Mouse (Mus musculus) urinary bladder, postnatal 25 days (tissue): ENCODE results near the gene Usp38.
A peak's percentile ranks its signal among the peaks of the same experiment; 100 is the strongest.
"Not testable (repeated sequence)": the region's sequence is repeated elsewhere in the genome, so short reads cannot be mapped to it uniquely, and the experiment has no call there.

Source experiments
- DNase-seq: peaks from one replicate; pipeline ENCODE4 v3.0.0; 2022; ENCODE audit warnings: low spot score

The Usp38 gene

DNA sequence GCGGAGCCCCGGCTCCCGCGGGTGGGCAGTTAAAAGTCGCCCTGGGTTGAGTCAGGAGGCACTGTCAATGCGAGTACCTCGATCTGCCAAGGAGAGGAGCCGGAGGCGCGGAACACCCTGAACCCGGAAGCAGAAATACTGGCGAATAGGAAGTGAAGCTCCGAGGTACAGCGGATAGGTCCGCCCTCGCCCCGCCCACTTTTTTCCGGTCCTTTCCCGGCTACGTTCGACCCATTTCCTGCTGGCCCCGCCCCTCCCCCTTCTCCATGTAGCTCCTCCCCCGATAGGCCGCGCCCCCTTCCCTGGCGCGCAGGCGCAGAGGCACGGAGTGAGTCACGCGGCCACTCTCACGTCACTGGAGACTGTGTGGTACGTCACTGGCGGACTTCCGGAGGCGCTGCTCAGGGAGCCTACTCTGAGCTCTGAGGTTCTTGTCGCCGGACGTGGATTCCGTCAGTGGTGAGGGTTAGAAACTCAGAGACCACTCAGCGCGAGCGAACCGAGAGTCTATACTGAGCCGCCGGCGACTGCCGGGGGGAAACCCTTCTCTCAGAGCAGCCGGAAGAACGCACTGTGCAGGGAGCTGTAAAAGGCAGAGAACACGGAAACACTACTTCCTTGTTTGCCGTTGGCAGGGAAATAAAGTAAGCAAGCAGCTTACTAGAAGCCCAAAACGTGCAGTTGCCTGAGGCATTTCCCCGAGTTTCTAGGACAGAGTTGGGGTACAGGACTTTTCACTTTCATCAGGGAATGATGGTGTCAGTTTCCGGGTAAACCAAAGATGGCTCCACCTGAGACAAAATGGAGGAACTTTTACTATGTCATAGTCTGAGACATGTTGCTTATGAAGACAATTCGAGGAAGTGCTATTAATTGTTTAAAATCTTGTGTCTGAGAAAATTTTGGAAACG, at the start of gene Usp38:
TSS of gene Usp38 (minus strand) at position 140 of the 911 bp plus-strand sequence.
- peak; percentile 99 for DNase-seq

DNA sequence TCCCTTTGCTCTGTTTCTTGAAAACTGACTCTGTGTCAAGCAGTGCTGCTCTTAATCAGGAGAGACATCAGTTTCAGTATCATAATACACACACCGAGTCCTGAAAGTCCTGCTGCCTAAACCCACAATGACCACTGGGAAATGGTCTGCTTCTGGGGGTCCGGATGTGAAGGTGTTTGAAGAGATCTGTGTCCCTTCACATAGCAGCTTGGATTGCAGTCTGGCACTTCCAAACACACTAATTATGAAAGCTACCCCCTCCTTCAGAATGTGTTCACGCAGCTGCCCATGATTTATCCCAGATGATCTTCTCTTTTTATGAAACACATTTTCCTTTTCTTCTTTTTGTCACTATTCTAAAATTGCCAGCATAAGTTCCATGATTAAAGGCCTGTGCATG, 47.8 kb upstream of the Usp38 start:
- DNase-seq, result no peak

DNA sequence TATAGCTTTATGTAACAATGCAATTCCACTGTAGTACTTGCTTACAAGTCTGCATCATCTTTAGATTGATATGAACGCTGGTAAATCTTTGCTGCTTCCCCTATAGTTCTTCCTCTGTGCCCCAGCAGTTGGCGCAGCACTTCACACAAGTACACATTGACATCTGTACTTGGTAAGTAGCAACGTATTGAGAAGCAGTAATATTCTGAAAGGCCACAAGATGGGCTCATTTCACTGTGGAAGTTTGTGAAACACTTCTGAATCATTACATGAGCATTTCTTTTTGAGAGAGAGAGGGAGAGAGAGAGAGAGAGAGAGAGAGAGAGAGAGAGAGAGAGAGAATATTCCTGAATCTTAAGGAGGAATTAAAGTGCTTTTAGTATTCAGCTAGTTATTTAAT, 47.2 kb upstream of the Usp38 start:
- no peak for DNase-seq

DNA sequence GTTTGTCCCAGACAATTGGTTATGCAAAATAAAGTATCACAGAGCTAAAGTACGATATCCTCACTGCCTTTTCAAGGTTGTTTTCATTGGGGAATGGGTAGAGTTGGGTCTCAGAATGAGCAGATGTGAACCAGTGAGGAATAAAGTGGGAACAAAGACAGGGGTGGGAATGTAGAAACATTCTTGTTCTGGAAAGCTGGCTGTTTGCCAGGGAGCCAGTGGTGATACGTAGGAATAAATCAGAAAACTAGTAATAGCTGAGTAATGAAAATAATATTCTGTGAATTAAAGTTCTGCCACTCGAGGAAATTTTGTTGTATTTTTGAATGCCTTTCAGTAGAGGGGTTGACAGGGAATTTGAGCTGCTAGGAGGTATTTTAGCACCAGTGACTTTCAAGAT, 29.5 kb upstream of the Usp38 start:
- DNase-seq, result no peak

DNA sequence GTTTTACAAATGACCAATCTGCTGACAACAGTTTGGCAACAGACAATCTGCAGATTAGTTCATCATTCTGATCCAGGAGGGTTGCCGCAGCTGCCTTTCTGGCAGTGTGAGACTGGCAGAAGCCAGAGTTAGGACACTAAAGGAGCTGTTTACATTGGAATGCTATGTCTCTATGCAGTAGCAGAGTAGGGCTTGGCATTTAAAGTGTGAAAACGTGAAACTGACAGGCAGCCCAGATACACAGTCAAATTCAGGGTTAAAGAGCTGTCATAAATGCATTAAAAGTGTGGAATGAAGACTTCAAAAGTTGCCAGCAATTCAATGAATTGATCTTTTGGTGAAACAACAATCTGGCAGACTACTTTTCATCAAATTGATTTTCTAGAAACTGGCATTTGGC, 13.3 kb upstream of the Usp38 start:
- no peak for DNase-seq

DNA sequence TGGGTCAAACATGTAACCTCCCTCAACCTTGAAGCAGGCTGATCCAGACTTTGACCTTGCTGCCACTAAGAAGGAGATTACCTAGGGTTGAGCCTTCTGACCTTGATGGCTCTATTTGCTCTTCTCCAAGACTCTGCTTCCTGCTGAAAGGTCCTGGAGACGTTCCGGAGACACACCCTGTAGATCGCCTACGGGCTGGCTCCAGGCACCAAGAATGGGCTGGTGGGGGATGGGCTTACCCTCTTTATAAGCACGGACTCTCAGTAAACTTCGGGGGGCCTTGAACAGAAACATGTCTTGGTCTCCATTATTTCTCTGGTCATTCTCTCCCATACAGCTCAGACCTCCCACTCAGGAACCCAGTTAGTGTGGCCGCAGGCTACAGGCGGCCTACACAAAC, 2.8 kb upstream of the Usp38 start:
- DNase-seq, result not testable (repeated sequence)

DNA sequence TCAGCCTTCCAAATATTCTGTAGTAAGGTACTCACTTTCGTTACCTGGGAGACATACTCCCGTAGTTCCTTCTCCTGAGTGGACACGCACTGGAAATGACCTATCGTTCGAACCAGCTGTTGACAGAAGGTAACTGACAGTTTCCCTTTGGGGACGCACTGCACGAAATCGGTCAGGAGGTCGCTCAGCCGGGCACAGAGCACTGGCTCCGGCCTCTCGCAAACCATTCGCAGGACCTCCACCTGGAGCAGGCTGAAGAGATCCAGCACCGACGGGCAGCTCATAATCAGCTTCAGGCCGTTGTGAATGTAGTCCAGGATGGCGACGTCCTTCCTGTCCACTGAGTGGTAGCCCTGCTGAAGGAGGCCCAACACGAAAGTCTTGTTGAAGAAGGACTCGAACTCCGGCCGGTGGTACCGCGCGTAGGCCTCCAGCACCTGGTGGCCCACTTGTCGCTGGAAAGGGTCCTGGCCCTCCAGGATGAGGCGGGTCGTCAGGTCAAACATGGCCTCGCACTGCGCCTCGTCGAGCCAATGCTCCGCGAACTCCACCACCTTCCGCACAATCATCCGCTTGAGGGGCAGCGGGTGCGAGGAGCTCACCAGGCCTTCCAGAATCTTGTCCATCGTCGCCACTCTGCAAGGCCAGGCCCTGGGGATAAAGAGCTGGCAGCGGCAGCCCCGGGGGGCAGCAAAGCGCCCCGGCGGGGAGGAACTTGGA, 757 bp downstream of the Usp38 start:
- no peak for DNase-seq

DNA sequence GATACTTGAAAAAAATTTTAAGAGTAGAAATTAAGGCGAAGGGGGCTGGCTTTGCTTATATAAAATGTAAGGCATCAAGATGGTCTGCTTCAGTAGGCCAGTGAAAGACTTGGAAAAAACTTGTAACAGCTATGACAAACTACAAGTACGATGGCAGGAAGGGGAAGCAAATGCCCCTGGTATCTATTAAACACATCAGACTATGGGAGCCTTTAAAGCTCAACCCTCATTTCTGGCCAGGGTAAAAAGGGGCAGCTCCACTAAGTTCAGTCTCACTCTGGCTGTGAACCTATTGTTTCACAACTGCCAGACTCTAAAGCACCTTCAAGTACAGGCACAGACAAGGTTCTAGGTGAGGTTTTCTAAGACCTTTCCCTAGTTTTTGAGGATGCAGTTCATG, 2.0 kb downstream of the Usp38 start:
- DNase-seq, result no peak

DNA sequence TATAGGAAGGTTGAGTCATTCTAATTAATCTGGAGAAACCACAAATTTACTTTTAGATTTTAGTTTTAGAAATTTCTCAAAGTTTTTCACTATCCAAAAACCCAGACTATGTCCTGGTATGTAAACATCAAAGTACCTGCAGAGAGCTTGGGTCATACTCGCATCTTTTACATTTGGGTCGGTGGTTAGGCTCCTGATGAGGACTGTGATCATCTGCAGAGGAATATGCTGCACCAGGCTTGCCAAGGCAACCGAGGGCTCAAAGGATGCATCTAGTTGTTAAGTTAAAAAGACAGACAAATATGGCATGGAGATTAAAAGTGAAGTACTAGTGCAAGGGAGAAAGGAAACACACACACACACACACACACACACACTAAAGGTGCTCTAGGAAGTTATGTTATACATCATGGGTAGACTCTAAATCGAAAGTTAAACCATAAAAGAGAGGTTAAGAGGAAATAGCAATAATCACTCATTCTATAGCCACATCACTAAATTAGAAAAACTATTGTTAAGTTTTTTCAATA, 2.6 kb downstream of the Usp38 start:
- no peak for DNase-seq

DNA sequence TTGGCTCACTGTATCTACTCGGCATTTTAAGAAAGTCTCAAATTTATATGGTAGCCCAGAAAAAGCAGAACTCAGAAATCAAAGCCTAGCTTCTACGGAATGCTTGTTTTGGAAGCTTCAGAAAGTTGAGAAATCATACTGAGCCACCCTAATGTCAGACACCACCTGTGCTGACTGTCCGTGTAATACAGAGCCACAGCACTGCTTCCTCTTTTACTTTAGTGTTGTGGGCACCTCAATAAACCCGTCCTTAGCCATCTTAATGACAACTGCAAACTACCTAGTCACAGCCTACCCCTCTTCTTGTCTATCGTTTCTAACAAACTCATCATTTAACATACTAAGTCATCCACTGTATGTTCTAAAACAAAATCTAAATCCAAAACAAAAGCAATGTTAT, 4.3 kb downstream of the Usp38 start:
- no peak for DNase-seq

DNA sequence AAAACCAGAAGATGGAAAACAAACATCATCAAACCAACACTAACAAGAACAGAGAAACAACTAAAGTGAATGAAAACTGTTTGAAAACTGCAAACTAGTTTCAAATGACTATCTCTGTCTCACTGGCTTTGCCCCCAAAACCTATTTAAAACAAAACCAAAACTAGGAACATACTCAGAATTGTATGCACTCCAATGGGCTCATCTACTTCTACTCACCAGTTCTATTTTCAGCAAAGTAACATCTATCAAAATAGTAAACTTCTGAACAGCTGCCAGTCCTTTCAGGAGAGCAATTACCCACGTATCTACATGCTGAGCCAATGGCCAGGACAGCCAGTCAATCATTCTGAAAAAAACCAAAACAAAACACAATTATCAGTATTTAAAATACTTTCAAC, 9.6 kb downstream of the Usp38 start:
- no peak for DNase-seq

DNA sequence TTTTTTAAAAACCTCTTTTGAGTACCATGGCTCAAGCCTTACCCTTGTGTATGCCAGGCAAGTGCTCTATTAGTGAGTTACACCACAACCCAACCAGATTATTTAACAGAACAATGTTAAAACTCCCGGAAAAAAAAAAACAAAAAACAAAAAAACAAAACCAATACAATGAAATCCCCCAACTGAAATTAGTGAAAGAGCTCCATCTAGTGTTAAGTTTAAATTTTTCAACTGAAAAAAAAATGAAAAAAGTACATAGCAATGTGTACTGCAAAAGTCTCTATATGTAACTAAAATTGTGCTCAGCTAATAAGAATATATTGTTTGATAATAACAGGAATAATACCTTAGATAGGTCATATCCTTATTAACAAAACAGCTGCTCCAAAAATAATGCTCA, 18.1 kb downstream of the Usp38 start:
- no peak for DNase-seq

DNA sequence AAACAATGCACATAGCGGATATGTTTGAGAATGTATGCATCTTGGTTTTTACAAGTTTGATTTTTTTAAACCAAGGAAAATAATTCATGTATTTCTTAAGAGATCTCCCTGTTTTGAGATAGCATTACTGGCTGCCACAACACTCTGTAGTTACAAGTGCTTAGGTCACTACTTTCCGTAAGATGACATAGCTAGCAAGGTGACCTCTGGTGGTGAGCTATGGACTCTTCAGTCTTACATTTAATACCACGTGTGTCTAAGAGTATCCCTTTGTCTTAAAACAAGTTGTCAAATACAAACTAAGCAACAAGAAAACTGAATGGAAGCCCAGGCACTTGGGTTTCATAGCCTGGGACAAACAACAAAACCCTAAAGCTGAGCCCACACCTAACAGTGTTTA, 22.8 kb downstream of the Usp38 start:
- no peak for DNase-seq

DNA sequence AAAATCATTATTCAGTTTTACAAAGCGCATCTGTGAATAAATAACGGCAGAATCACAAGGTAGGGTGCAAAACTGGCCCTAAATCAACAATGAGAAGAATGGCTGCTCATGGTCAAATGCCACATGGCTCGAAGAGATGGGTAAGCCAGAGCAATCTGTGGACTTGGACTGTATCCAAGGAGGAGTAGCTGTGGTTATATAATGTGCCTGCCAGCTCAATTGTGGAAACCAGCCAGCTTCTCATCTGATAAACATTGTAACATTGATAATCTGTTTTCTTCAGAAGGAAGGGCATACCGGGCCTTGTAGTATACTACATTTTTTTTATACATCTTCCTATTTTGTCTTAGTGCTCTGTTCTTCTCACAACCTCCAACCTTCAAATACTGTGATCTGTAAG, 31.9 kb downstream of the Usp38 start:
- DNase-seq, result no peak

DNA sequence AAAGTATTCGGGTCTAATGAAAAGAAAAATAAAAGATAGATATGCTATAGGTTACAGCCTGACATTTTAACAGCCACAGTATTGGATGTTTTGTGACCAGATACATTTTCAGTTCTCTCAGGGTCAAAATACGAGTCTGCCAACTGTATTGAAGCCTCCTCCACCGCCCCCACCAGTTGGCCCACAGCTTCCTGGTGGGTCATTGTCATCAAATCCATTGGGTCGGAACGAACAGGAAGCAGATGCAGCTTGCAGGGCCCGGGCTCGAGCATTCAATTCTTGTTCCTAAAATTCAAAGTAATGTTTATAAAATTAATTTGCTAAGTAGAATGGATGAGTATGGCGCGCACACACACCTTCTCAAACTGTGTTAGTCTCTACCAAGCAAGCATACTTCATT, 33.0 kb downstream of the Usp38 start:
- DNase-seq, result no peak

DNA sequence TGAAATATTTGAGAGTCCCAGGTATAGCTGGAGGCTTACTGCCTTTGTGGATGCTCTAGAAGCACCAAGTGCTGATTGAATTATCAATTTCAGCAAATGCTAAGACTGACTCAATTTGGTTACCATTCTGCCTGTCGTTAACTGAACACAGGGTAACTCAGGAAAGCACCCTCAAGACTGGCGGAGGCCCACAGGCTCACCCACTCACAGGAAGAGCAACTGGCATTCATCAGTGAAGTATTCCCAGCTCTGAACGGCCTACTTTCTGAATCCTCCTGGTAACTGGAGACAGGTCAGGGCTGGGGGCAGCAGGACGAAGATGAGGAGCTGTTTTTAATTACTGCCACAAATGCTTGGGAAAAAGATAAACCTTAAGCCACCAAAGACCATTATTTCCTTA, 34.7 kb downstream of the Usp38 start:
- no peak for DNase-seq

DNA sequence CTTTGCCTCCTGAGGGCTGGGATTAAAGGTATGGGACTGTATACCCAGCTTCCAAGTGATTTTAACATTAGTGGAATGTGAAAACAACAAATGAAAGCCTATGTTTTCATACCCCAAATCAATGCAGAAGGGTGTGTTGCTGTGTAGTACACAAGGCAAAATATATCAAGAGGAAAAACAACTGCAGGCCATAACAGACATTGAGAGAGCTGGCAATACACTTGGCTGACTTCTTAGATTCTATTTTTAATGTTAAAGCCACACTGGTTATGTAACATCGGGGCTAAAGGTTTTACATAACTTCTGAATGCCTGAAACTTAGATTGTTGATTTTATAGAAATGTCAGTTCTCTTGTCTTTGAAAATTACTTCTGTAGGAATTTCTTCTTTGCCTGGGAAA, 37.5 kb downstream of the Usp38 start:
- no peak for DNase-seq

DNA sequence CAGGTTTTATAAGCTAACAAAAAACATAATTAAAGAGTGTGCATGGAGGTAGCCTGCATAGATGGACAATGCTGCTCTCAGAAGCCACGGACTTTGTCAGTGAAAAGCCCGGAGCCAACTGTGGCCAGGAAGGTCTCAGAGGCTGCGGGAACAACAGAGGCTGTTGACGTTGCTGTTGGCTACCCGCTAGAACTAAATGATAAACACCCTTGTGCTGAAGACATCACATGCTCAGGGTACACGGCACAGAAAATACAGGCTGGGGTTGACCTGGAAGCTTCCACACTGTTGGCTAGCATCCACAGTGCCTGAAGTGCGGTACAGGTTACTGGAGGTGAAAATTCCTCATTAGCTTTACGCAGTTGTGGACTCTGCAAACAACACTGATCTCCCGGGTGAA, 43.6 kb downstream of the Usp38 start:
- no peak for DNase-seq

DNA sequence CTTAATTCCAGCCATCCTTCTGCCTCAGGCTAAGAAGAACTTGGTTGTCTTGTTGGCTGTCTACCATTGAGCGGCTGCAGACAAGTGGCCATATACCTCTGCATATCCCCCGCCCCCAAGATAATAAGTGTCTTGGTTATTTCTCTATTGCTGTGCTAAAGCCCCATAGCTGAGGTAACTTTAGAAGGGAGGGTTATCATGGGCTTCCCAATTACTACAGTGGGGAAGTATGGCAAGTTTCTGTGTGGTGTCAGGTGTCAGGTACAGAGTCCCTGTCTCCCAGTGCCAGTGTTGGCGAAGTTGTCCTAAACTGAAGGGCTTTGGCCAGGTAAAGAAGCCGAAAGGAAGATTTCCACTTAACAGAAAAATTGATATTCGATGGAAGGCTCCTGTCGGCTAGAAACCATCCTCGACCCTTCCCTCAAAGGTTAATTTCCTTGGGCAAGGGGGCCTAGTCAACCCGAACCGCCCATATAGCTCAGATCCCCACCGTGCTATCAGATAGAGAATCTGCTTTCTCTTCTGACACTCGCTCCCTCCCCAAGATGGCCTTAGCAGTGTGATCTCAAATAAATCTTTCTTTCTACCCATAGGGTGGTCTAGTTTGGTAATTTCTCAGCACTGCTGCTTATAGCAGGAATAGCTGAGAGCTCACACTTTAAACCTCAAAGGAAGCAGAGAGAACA, 44.6 kb downstream of the Usp38 start:
- DNase-seq, result no peak

DNA sequence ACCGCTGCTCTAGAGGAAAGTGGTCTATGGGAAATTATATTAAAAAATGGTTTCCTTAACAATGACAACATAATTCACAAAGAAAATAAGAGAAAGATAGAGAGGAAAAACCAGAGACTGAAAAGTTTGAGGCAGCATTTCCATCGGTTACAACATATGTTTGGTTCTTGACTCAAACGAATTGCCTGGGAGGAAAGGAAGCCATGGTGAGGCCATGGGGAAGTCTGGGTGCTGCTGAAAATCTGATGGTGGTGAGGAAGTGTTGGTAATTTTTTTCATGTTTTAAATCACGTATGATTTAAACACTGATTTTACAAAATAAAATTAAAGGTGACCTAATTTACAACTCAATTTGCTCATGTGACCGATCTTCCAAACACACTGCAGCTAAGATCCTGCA, 45.3 kb downstream of the Usp38 start:
- no peak for DNase-seq

DNA sequence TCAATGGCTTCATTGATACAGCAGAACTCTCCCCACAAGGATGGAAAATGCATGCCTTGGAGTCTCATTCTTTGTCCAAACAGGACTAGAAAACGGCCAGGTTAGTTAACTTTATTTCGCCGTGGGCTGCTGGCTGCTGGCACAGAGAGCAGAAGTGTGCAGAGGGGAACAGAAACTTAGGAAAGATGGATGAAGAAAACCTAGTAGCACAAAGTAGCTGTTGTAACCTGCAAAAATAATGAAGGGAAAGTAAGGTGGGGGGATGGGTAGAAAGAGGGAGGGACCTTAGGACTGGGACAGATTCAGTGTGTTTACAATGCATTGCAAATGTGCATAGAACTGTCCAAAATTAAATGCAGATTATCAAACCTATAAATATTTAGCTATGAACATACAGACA, 51.6 kb downstream of the Usp38 start:
- no peak for DNase-seq

DNA sequence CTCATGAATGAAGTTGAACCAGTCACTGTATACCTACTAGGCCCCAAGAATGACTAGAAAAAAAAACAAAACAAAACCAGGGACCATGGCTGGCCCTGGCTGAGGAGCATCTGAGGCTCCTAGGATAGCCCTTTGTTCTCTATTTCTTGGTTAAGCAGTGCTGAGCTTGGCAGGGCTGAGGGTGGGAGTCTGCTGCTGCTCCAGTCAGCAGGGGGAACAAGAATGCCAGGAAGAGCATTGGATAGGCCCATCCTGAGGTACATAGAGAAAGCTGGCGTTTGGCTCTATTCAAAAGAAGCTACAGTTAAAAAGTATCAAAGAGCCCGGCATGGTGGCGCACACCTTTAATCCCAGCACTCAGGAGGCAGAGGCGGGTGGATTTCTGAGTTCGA, 52.1 kb downstream of the Usp38 start:
- DNase-seq, result no peak
